Mouse (Mus musculus) ovary, postnatal 10 days (tissue): ENCODE data around the gene 1700028K03Rik.
A peak's percentile ranks its signal among the peaks of the same experiment; 100 is the strongest.

Experiments used
- DNase-seq: peaks from one replicate; pipeline ENCODE4 v3.0.0; 2022; ENCODE audit warnings: low spot score

The 1700028K03Rik gene

GRCm38 (mm10) chr5:107545927-107546326, 11.4 kb downstream of the 1700028K03Rik start:
- DNase-seq = no peak

GRCm38 (mm10) chr5:107547955-107548354, 13.4 kb downstream of the 1700028K03Rik start:
- no peak for DNase-seq

- DNase-seq = no peak
Observed at GRCm38 (mm10) chr5:107548444-107548843, 13.9 kb downstream of the 1700028K03Rik start.

- no peak for DNase-seq
Observed at GRCm38 (mm10) chr5:107554336-107554735, 19.8 kb downstream of the 1700028K03Rik start.

- no peak for DNase-seq
Observed at GRCm38 (mm10) chr5:107556969-107557368, 22.5 kb downstream of the 1700028K03Rik start.

GRCm38 (mm10) chr5:107569148-107569547, 34.6 kb downstream of the 1700028K03Rik start:
- no peak for DNase-seq

GRCm38 (mm10) chr5:107597301-107598077, 63.0 kb downstream of the 1700028K03Rik start, which contains the start of the genes Rpap2 and Glmn:
Gene Rpap2, plus strand, starts transcription at chr5:107597373.
Gene Glmn, minus strand, starts transcription at chr5:107597888.
- DNase-seq = peak; percentile 79

- DNase-seq = no peak
Observed at GRCm38 (mm10) chr5:107598380-107598779, 63.9 kb downstream of the 1700028K03Rik start.
